ENCODE assay signal across 25 mouse cellular contexts in the genomic region with DNA sequence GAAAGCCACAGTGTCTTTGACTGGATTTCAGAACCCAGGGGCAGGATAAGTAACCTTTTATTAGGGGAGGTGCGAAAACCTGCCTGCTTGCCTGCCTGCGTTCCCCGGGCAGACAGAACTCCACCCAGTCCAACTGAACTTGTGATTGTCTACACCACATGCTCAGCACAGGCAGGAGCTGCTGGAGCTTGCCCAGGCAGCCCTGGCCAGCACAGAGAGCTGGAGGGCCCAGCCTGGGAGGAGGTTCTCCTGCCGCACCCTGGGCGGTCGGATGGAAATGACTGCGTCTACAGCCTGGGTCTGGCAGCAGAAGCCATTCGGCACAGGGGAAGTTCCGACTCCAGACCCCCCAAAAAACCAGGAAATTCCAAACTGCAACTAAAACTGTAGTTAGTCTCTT.
A peak's percentile ranks its signal among the peaks of the same experiment; 100 is the strongest.
DNase-seq lines count a peak whose midpoint lies in the region; ATAC-seq and TF ChIP-seq lines count a peak whose summit lies in the region.
"Had no signal": no experiment of that assay in that cellular context is flagged by ENCODE, and none has a peak within 500 bp of the region (broad histone marks: within the 10 kb centered on the region; RNA-seq: fewer than 3 reads in every experiment).

No protein-coding gene starts in this region.

- no peak overlapping the region for H3K4me3 ChIP-seq in gastrocnemius, adult 2 months
- H3K4me3 ChIP-seq in limb, embryonic 13.5 days, result no peak overlapping the region
- H3K4me3 ChIP-seq in hindbrain, postnatal 0 days (ENCODE audit: low read length), result no peak overlapping the region
- H3K4me3 ChIP-seq: embryonic facial prominence, embryonic 12.5 days; erythroblast, embryonic 14.5 days; forebrain, embryonic 13.5 days; heart, embryonic 13.5 days; hindbrain, embryonic 13.5 days; layer of hippocampus, adult 2 months; neural tube, embryonic 13.5 days had no signal

- intact Hi-C loops in gastrocnemius, adult 2 months (cut with DNase I), result loop anchor here (5.0 kb wide), 1 partner anchor 350 kb away; no protein-coding TSS in a partner anchor

- H3K27ac ChIP-seq in gastrocnemius, adult 2 months, result no peak overlapping the region
- H3K27ac ChIP-seq in limb, embryonic 13.5 days, result peak overlapping the region; percentile 11; the same call in 1 of the 2 replicates
- no peak overlapping the region for H3K27ac ChIP-seq in hindbrain, postnatal 0 days
- H3K27ac ChIP-seq: embryonic facial prominence, embryonic 12.5 days; forebrain, embryonic 13.5 days; heart, embryonic 13.5 days; hindbrain, embryonic 13.5 days; layer of hippocampus, adult 2 months; neural tube, embryonic 13.5 days had no signal

- no peak overlapping the region for H3K9ac ChIP-seq in limb, embryonic 13.5 days
- H3K9ac ChIP-seq in hindbrain, postnatal 0 days (replicated peaks; ENCODE audit: low read length), result no peak overlapping the region
- H3K9ac ChIP-seq: embryonic facial prominence, embryonic 12.5 days; forebrain, embryonic 13.5 days; heart, embryonic 13.5 days; hindbrain, embryonic 13.5 days; neural tube, embryonic 13.5 days had no signal

- H3K4me1 ChIP-seq in limb, embryonic 13.5 days, result peaks cover 14% of the 10 kb centered on the region
- no peaks in the 10 kb centered on the region for H3K4me1 ChIP-seq in hindbrain, postnatal 0 days (ENCODE audit: insufficient read depth, low read length)
- H3K4me1 ChIP-seq: forebrain, embryonic 13.5 days; hindbrain, embryonic 13.5 days had no signal

- 39% methylated on average over 9 of the region's 9 CpGs for WGBS in limb, embryonic 13.5 days
- WGBS in hindbrain, postnatal 0 days, result 86% methylated on average over 9 of the region's 9 CpGs

- no peak for TF ChIP-seq CTCF in gastrocnemius, adult 2 months (IDR thresholded peaks at IDR 0.05)
- TF ChIP-seq CTCF in hindbrain, postnatal 0 days (IDR thresholded peaks at IDR 0.05; ENCODE audit: low read depth), result no peak

- H3K36me3 ChIP-seq in limb, embryonic 13.5 days, result no peaks in the 10 kb centered on the region
- no peaks in the 10 kb centered on the region for H3K36me3 ChIP-seq in hindbrain, postnatal 0 days (ENCODE audit: insufficient read depth, low read length)
- H3K36me3 ChIP-seq: embryonic facial prominence, embryonic 12.5 days; heart, embryonic 13.5 days; hindbrain, embryonic 13.5 days; neural tube, embryonic 13.5 days had no signal

- peak; percentile 92 for DNase-seq in heart, adult 11 months
- DNase-seq in heart, adult 8-10 months (ENCODE audit: low spot score), result no peak
- peak; percentile 5 for DNase-seq in thymus, postnatal 4 days
- no peak for DNase-seq in thymus, postnatal 14 days
- peak; percentile 66 for DNase-seq in gastrocnemius, adult 2 months
- DNase-seq in liver, result no peak
- DNase-seq in hindbrain, postnatal 0 days (ENCODE audit: low spot score), result no peak
- DNase-seq: cerebellum, adult 11 months; kidney, adult 18-20 months; kidney, postnatal 25 days; layer of hippocampus, postnatal 36 days; lung, postnatal 4 days; midbrain, embryonic 14.5 days; retina, postnatal 1 day; right cerebral cortex, postnatal 25 days; thymus, adult 18-20 months had no signal

- ATAC-seq in limb, embryonic 13.5 days (ENCODE audit: low FRiP score, low read depth), result peak; percentile 59; the same call in 1 of the 2 replicates
- ATAC-seq in hindbrain, postnatal 0 days, result no peak
- ATAC-seq: forebrain, embryonic 13.5 days; inflammation-experienced regulatory T-cells, adult 6 months had no signal

- H3K9me3 ChIP-seq in limb, embryonic 13.5 days, result no peaks in the 10 kb centered on the region
- H3K9me3 ChIP-seq in hindbrain, postnatal 0 days (ENCODE audit: low read length), result no peaks in the 10 kb centered on the region
- H3K9me3 ChIP-seq: embryonic facial prominence, embryonic 12.5 days; forebrain, embryonic 13.5 days; heart, embryonic 13.5 days; hindbrain, embryonic 13.5 days; neural tube, embryonic 13.5 days had no signal

- peaks cover 14% of the 10 kb centered on the region for H3K27me3 ChIP-seq in limb, embryonic 13.5 days
- no peaks in the 10 kb centered on the region for H3K27me3 ChIP-seq in hindbrain, postnatal 0 days (ENCODE audit: insufficient read depth, low read length)
- H3K27me3 ChIP-seq: embryonic facial prominence, embryonic 12.5 days; forebrain, embryonic 13.5 days; heart, embryonic 13.5 days; hindbrain, embryonic 13.5 days had no signal

- H3K4me2 ChIP-seq in limb, embryonic 13.5 days (replicated peaks), result 0 out of 2 replicates have a peak overlapping the region, but pooled peaks have one; percentile 1
- H3K4me2 ChIP-seq in hindbrain, postnatal 0 days (ENCODE audit: low read depth, low read length), result no peak overlapping the region
- H3K4me2 ChIP-seq: embryonic facial prominence, embryonic 12.5 days; forebrain, embryonic 13.5 days; heart, embryonic 13.5 days; hindbrain, embryonic 13.5 days; neural tube, embryonic 13.5 days had no signal

Comparison
In these comparisons a context has a peak if more than half of its experiments do, and no peak if none do; other contexts are left out.
1. DNase-seq: peak in heart, adult 11 months (single experiment), thymus, postnatal 4 days (single experiment) and gastrocnemius, adult 2 months (single experiment); none in heart, adult 8-10 months (single experiment), thymus, postnatal 14 days (single experiment), liver (single experiment) and hindbrain, postnatal 0 days (single experiment).